Mouse (Mus musculus) spleen, postnatal 4 days (tissue): ENCODE results near the gene Ptgs2.

Experiments
- DNase-seq, 2 experiments: peaks; one replicate each; pipeline ENCODE4 v3.0.0; 2022; ENCODE audit warnings: low spot score in 2 of 2

Gene Ptgs2

GRCm38 (mm10) chr1:150151411-150151810, 51.6 kb downstream of the Ptgs2 start:
- no peak for DNase-seq
